Mouse (Mus musculus): ENCODE data around the gene Glipr1l2. TPM values are rescaled to one million over a fixed set of nuclear protein-coding genes. Genes with fewer than 3 reads are reported as not detected.

Glipr1l2 gene
- total RNA-seq (2023), result not detected

DNA sequence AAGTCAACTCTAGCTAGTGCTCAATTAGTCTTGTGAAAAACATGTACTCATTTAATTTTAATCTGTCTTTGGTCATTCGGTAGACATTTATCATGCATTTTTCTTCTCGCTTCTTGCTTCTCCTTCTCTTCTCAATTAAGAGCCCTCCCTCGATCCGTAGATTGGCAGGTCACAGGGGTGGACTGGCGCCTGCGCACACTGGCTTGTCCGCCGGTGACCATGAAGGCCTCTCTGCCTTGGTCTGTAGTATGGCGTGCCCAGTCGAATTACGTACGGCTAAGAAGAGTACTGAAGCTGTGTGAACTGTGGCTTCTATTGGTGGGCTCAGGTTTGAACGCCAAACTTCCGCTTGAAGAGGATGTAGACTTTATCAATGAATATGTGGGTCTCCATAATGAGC, at the start of gene Glipr1l2:
TSS of gene Glipr1l2 (plus strand) at position 198 of the 400 bp plus-strand sequence.

GRCm38 (mm10) chr10:112059702-112060582, 23.2 kb upstream of the Glipr1l2 start, which contains the start of gene Glipr1l1:
TSS of gene Glipr1l1 (plus strand) at chr10:112060189.

Other genes starting within 250 kb of the Glipr1l2 start
- 58.5 TPM for gene Krr1, start 110.7 kb upstream of the Glipr1l2 start, total RNA-seq (2023)
- 59.8 TPM for gene Glipr1, start 80.7 kb upstream of the Glipr1l2 start, total RNA-seq (2023)
- not detected for gene Glipr1l1, start 23.2 kb upstream of the Glipr1l2 start, total RNA-seq (2023)
- not detected for gene Glipr1l3, start 77.0 kb downstream of the Glipr1l2 start, total RNA-seq (2023)
- not detected for gene Caps2, start 80.3 kb downstream of the Glipr1l2 start, total RNA-seq (2023)
- not detected for gene Kcnc2, start 187.8 kb downstream of the Glipr1l2 start, total RNA-seq (2023)

Data from CD4-positive naive resting alpha-beta T cell, adult 57 days (primary cell).